ENCODE assay signal across 14 mouse cellular contexts in genomic region chr10:60621470-60622170, GRCm38 (mm10).
A peak's percentile ranks its signal among the peaks of the same experiment; 100 is the strongest.
DNase-seq lines count a peak whose midpoint lies in the region; TF ChIP-seq lines count a peak whose summit lies in the region.
"Had no signal": no experiment of that assay in that cellular context is flagged by ENCODE, and none has a peak within 500 bp of the region (broad histone marks: within the 10 kb centered on the region; RNA-seq: fewer than 3 reads in every experiment).

No protein-coding gene starts in this region.

- DNase-seq in kidney, adult 8-10 months, result peak; percentile 11 to 24
- DNase-seq in kidney, postnatal 14 days, result no peak
- DNase-seq in thymus, adult 2 months, result peak; percentile 30
- no peak for DNase-seq in thymus, adult 18-20 months
- DNase-seq in brain, embryonic 14.5 days (ENCODE audit: low read depth), result no peak
- DNase-seq in urinary bladder, postnatal 14 days (ENCODE audit: low spot score), result no peak
- no peak for DNase-seq in layer of hippocampus, postnatal 36 days
- DNase-seq in lung, postnatal 36 days, result no peak
- DNase-seq: cerebellum, postnatal 10 days; layer of hippocampus, adult 9-11 months had no signal

- H3K4me3 ChIP-seq in thymus, adult 2 months (ENCODE audit: control insufficient read depth, insufficient read depth, low read length), result no peak overlapping the region
- H3K4me3 ChIP-seq: embryonic facial prominence, embryonic 10.5 days; heart, embryonic 15.5 days; hindbrain, embryonic 15.5 days; midbrain, embryonic 10.5 days had no signal

- H3K27me3 ChIP-seq in thymus, adult 2 months (ENCODE audit: control insufficient read depth, insufficient read depth, low read length), result no peaks in the 10 kb centered on the region
- H3K27me3 ChIP-seq: hindbrain, embryonic 15.5 days had no signal

- no peaks in the 10 kb centered on the region for H3K36me3 ChIP-seq in thymus, adult 2 months (ENCODE audit: control insufficient read depth, insufficient read depth, low read length)
- H3K36me3 ChIP-seq: embryonic facial prominence, embryonic 10.5 days; heart, embryonic 15.5 days; hindbrain, embryonic 15.5 days; midbrain, embryonic 10.5 days had no signal

- TF ChIP-seq CTCF in thymus, adult 2 months (IDR thresholded peaks at IDR 0.05; ENCODE audit: borderline replicate concordance, control insufficient read depth, extremely low read depth, insufficient read depth, low read length, poor library complexity), result 0 out of 2 replicates have a peak, but pooled peaks have one; percentile 46
- peak; percentile 16; the same call in 1 of the 2 replicates for TF ChIP-seq CTCF in brain, embryonic 14.5 days (IDR thresholded peaks at IDR 0.05; ENCODE audit: borderline replicate concordance, extremely low read depth, insufficient read depth, insufficient read length)

- no peak overlapping the region for H3K27ac ChIP-seq in thymus, adult 2 months (ENCODE audit: control insufficient read depth, insufficient read depth, low read length)
- H3K27ac ChIP-seq: embryonic facial prominence, embryonic 10.5 days; heart, embryonic 15.5 days; hindbrain, embryonic 15.5 days; midbrain, embryonic 10.5 days had no signal

- WGBS in thymus, adult 2 months, result 93% methylated on average over 8 of the region's 8 CpGs

- TF ChIP-seq POLR2A in thymus, adult 2 months (IDR thresholded peaks at IDR 0.05; ENCODE audit: control insufficient read depth, extremely low read depth, insufficient read depth, low read length, poor library complexity), result no peak
- TF ChIP-seq POLR2A in brain, embryonic 14.5 days (IDR thresholded peaks at IDR 0.05; ENCODE audit: borderline replicate concordance, extremely low read depth, insufficient read depth, insufficient read length, poor library complexity, severe bottlenecking), result no peak

- no peaks in the 10 kb centered on the region for H3K4me1 ChIP-seq in thymus, adult 2 months (replicated peaks; ENCODE audit: control insufficient read depth, insufficient read depth, low read length)
- H3K4me1 ChIP-seq: heart, embryonic 15.5 days had no signal

Comparison
In these comparisons a context has a peak if more than half of its experiments do, and no peak if none do; other contexts are left out.
1. DNase-seq: peak in kidney, adult 8-10 months (2 of 2) and thymus, adult 2 months (single experiment); none in kidney, postnatal 14 days (single experiment), thymus, adult 18-20 months (0 of 2), brain, embryonic 14.5 days (single experiment), urinary bladder, postnatal 14 days (single experiment), layer of hippocampus, postnatal 36 days (0 of 2) and lung, postnatal 36 days (single experiment).